Mouse (Mus musculus): ENCODE data around the gene Ip6k1. TPM values are rescaled to one million over a fixed set of nuclear protein-coding genes. Genes with fewer than 3 reads are reported as not detected.

The Ip6k1 gene
- polyA plus RNA-seq, 1 experiment: 116 TPM

GRCm38 (mm10) chr9:107964681-107965080, 37.6 kb upstream of the Ip6k1 start:
- Histone ChIP-seq H3K4me3 (replicated peaks; ENCODE audit: extremely low read depth, low read depth, low read length) (no peak overlapping the region), H3K4me1 (ENCODE audit: control insufficient read depth, insufficient read depth, low read length) (no peaks in the 10 kb centered on the region; the same call in 1 of the 2 replicates)
- WGBS: 89% methylated on average over 9 of the region's 9 CpGs
- TF ChIP-seq CTCF (IDR thresholded peaks at IDR 0.05; ENCODE audit: insufficient read depth, low read length) (no peak), POLR2A (IDR thresholded peaks at IDR 0.05; ENCODE audit: borderline replicate concordance, extremely low read depth, low read depth, low read length) (no peak)
- DNase-seq: no peak

GRCm38 (mm10) chr9:107966676-107967075, 35.6 kb upstream of the Ip6k1 start:
- 71% methylated on average over 10 of the region's 10 CpGs for WGBS
- Histone ChIP-seq H3K4me1 (ENCODE audit: control insufficient read depth, insufficient read depth, low read length) (no peaks in the 10 kb centered on the region; the same call in 1 of the 2 replicates), H3K4me3 (replicated peaks; ENCODE audit: extremely low read depth, low read depth, low read length) (no peak overlapping the region)
- DNase-seq: no peak
- TF ChIP-seq POLR2A (IDR thresholded peaks at IDR 0.05; ENCODE audit: borderline replicate concordance, extremely low read depth, low read depth, low read length) (no peak), CTCF (IDR thresholded peaks at IDR 0.05; ENCODE audit: insufficient read depth, low read length) (no peak)

- 50% methylated on average over 6 of the region's 6 CpGs for WGBS
- no peak for DNase-seq
- H3K4me3 ChIP-seq (replicated peaks; ENCODE audit: extremely low read depth, low read depth, low read length): no peak overlapping the region
- no peak for TF ChIP-seq CTCF (IDR thresholded peaks at IDR 0.05; ENCODE audit: insufficient read depth, low read length)
- TF ChIP-seq POLR2A (IDR thresholded peaks at IDR 0.05; ENCODE audit: borderline replicate concordance, extremely low read depth, low read depth, low read length): no peak
- H3K4me1 ChIP-seq (ENCODE audit: control insufficient read depth, insufficient read depth, low read length): no peaks in the 10 kb centered on the region; the same call in 1 of the 2 replicates
These were observed 34.9 kb upstream of the Ip6k1 start for GRCm38 (mm10) chr9:107967437-107967836.

GRCm38 (mm10) chr9:107968531-107968930, 33.8 kb upstream of the Ip6k1 start:
- no peak for DNase-seq
- TF ChIP-seq POLR2A (IDR thresholded peaks at IDR 0.05; ENCODE audit: borderline replicate concordance, extremely low read depth, low read depth, low read length) (no peak), CTCF (IDR thresholded peaks at IDR 0.05; ENCODE audit: insufficient read depth, low read length) (no peak)
- no peaks in the 10 kb centered on the region; the same call in 1 of the 2 replicates for H3K4me1 ChIP-seq (ENCODE audit: control insufficient read depth, insufficient read depth, low read length)
- H3K4me3 ChIP-seq (replicated peaks; ENCODE audit: extremely low read depth, low read depth, low read length): no peak overlapping the region
- 90% methylated on average over 7 of the region's 7 CpGs for WGBS

- TF ChIP-seq POLR2A (IDR thresholded peaks at IDR 0.05; ENCODE audit: borderline replicate concordance, extremely low read depth, low read depth, low read length): no peak
- no peak for TF ChIP-seq CTCF (IDR thresholded peaks at IDR 0.05; ENCODE audit: insufficient read depth, low read length)
- Histone ChIP-seq H3K4me3 (replicated peaks; ENCODE audit: extremely low read depth, low read depth, low read length) (no peak overlapping the region), H3K4me1 (ENCODE audit: control insufficient read depth, insufficient read depth, low read length) (peaks cover 3% of the 10 kb centered on the region; the same call in 1 of the 2 replicates)
- DNase-seq: no peak
- WGBS: 84% methylated on average over 5 of the region's 5 CpGs
These were observed 32.0 kb upstream of the Ip6k1 start for GRCm38 (mm10) chr9:107970311-107970710.

- 44% methylated on average over 8 of the region's 8 CpGs for WGBS
- Histone ChIP-seq H3K4me1 (ENCODE audit: control insufficient read depth, insufficient read depth, low read length) (peaks cover 13% of the 10 kb centered on the region), H3K4me3 (replicated peaks; ENCODE audit: extremely low read depth, low read depth, low read length) (no peak overlapping the region)
- TF ChIP-seq POLR2A (IDR thresholded peaks at IDR 0.05; ENCODE audit: borderline replicate concordance, extremely low read depth, low read depth, low read length) (no peak), CTCF (IDR thresholded peaks at IDR 0.05; ENCODE audit: insufficient read depth, low read length) (no peak)
- DNase-seq: no peak
These were observed 30.4 kb upstream of the Ip6k1 start for GRCm38 (mm10) chr9:107971690-107972541.

- no peak for DNase-seq
- WGBS: 71% methylated on average over 10 of the region's 10 CpGs
- no peak overlapping the region for H3K4me3 ChIP-seq (replicated peaks; ENCODE audit: extremely low read depth, low read depth, low read length)
- TF ChIP-seq POLR2A (IDR thresholded peaks at IDR 0.05; ENCODE audit: borderline replicate concordance, extremely low read depth, low read depth, low read length) (no peak), CTCF (IDR thresholded peaks at IDR 0.05; ENCODE audit: insufficient read depth, low read length) (no peak)
- peaks cover 16% of the 10 kb centered on the region for H3K4me1 ChIP-seq (ENCODE audit: control insufficient read depth, insufficient read depth, low read length)
These were observed 27.7 kb upstream of the Ip6k1 start for GRCm38 (mm10) chr9:107974491-107975171.

GRCm38 (mm10) chr9:107975399-107976386, 26.6 kb upstream of the Ip6k1 start, which contains the start of gene Uba7:
TSS of gene Uba7 (plus strand) at chr9:107975505.
- Histone ChIP-seq H3K4me1 (ENCODE audit: control insufficient read depth, insufficient read depth, low read length) (peaks cover 16% of the 10 kb centered on the region), H3K4me3 (replicated peaks; ENCODE audit: extremely low read depth, low read depth, low read length) (peak within 1 kb of the TSS; percentile 89)
- no peak for TF ChIP-seq CTCF (IDR thresholded peaks at IDR 0.05; ENCODE audit: insufficient read depth, low read length)
- peak; percentile 19; the same call in 1 of the 2 replicates for TF ChIP-seq POLR2A (IDR thresholded peaks at IDR 0.05; ENCODE audit: borderline replicate concordance, extremely low read depth, low read depth, low read length)
- peak; percentile 58 for DNase-seq
- 45% methylated on average over 12 of the region's 12 CpGs for WGBS

Data from lung, adult 2 months (tissue).